Mouse (Mus musculus) kidney, adult 2 months (tissue): Measurements from ENCODE around the gene Mettl16. TPM values are rescaled to one million over a fixed set of nuclear protein-coding genes. Genes with fewer than 3 reads are reported as not detected.

ENCODE experiments used
- DNase-seq: peaks from one replicate; pipeline ENCODE4 v3.0.0; 2021
- H3K27ac ChIP-seq: fragments of 200-500 bp; 2 replicates; pipeline ENCODE4 v1.5.1; 2012; ENCODE audit warnings: low read depth, low read length, control low read depth, inconsistent platforms; ENCODE audit not compliant: insufficient read depth
- H3K27me3 ChIP-seq: fragments of 200-500 bp; replicated peaks from 2 replicates; pipeline ENCODE4 v1.6.1; 2012; ENCODE audit warnings: mild to moderate bottlenecking, moderate library complexity, low read length, inconsistent platforms; ENCODE audit not compliant: control insufficient read depth, insufficient read depth
- H3K36me3 ChIP-seq: fragments of 200-500 bp; 2 replicates; pipeline ENCODE4 v1.6.1; 2012; ENCODE audit warnings: mild to moderate bottlenecking, moderate library complexity, low read length, inconsistent platforms; ENCODE audit not compliant: control insufficient read depth, insufficient read depth
- H3K4me1 ChIP-seq: fragments of 200-500 bp; 2 replicates; pipeline ENCODE4 v1.6.1; 2011; ENCODE audit warnings: low read length; ENCODE audit not compliant: control insufficient read depth, insufficient read depth
- H3K4me3 ChIP-seq: fragments of 200-500 bp; 2 replicates; pipeline ENCODE4 v1.5.1; 2011; ENCODE audit warnings: mild to moderate bottlenecking, low read depth, low read length, control low read depth; ENCODE audit not compliant: insufficient read depth
- CTCF ChIP-seq: fragments of 200-500 bp; conservative IDR thresholded peaks from 2 replicates; pipeline ENCODE4 v1.5.1; 2011; ENCODE audit warnings: low read depth, mild to moderate bottlenecking, control low read depth, low read length, moderate library complexity, mixed read lengths; ENCODE audit not compliant: insufficient read depth, insufficient read length
- POLR2A ChIP-seq: fragments of 200-500 bp; IDR thresholded peaks from one replicate; pipeline ENCODE4 v1.6.1; 2011; ENCODE audit warnings: low read depth, low read length, control low read depth
- WGBS: fragments of 180-500 bp; shearing (Covaris S2); methylation state at CpG from one replicate; pipeline ENCODE4 v1.1.7; 2018; 5-methylcytosine and 5-hydroxymethylcytosine counted together
- polyA plus RNA-seq: library from polyadenylated mRNA; depleted of rRNA; stranded (reverse); fragments of >200 nt; gene quantifications from 2 replicates; pipeline ENCODE4 v1.2.3, GENCODE M21; 2012

The Mettl16 gene
- polyA plus RNA-seq, 1 experiment = 3.8 TPM

DNA sequence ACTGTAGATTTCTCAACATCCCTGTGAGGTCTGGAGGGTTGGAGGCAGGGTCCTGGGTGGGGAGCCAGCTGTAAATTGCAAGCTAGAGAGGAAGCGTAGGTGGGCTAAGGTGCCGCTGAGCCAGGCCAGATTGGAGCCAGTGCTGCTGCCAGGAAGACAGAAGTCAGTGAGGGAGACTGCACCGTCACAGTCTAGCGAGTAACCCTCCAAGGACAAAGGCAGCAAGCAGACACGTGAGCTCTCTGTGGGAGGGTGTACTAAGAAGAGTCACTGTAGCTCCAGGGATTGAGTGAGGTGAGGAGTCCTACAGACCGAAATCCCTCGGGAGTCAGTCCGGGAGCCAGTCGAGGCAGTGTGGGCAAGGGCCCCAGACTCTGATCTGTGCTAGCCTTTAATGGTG lies 70.7 kb downstream of the Mettl16 start:
- WGBS = 32% methylated on average over 9 of the region's 9 CpGs
- no peaks in the 10 kb centered on the region for H3K36me3 ChIP-seq
- H3K4me1 ChIP-seq = peaks cover 37% of the 10 kb centered on the region
- H3K27me3 ChIP-seq = no peaks in the 10 kb centered on the region
- H3K27ac ChIP-seq = peak overlapping the region; percentile 95
- TF ChIP-seq POLR2A = peak; percentile 30
- no peak for TF ChIP-seq CTCF
- DNase-seq = peak; percentile 93
- H3K4me3 ChIP-seq = no peak overlapping the region

DNA sequence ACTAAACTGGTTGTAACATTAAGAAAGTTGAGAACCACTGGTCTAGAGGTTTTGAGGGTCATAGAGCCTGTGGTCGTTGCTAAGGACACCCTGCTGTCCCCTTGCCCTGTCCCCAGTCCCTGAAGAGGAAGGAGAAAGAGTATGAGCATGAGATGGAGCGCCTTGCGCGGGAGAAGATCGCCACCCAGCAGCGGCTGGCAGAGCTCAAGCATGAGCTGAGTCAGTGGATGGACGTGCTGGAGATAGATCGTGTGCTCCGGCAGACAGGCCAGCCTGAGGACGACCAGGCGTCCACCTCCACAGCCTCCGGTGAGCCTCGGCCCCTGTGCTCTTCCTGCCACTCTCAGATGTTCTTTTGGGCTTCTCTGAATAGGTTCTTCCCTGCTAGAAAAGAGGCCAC lies 71.4 kb downstream of the Mettl16 start:
- H3K27me3 ChIP-seq = no peaks in the 10 kb centered on the region
- H3K36me3 ChIP-seq = no peaks in the 10 kb centered on the region
- WGBS = 56% methylated on average over 13 of the region's 13 CpGs
- DNase-seq = no peak
- TF ChIP-seq POLR2A = no peak
- no peak for TF ChIP-seq CTCF
- peak overlapping the region; percentile 95 for H3K27ac ChIP-seq
- H3K4me3 ChIP-seq = no peak overlapping the region
- peaks cover 37% of the 10 kb centered on the region for H3K4me1 ChIP-seq

DNA sequence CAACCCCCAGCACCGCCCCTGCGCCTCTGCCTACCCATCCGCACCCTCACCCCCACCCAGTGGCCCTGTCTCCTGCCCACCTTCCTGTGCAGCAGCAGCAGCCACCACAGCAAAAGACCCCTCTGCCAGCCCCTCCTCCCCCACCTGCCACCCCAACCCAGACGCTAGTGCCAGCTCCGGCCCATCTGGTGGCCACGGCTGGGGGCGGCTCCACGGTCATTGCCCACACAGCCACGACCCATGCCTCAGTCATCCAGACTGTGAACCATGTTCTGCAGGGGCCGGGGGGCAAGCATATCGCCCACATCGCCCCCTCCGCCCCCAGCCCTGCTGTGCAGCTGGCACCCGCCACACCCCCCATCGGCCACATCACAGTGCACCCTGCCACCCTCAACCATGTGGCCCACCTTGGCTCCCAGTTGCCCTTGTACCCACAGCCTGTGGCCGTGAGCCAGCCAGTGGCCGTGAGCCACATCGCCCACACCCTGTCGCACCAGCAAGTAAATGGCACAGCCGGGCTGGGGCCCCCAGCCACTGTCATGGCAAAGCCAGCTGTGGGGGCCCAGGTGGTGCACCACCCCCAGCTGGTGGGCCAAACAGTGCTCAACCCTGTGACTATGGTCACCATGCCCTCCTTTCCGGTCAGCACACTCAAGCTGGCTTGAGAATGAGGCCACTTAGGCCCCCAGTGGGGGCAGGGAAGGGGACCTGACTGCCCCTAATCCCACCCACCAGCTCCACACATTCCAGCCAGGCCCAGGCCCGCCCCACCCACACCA lies 72.2 kb downstream of the Mettl16 start:
- 62% methylated on average over 22 of the region's 22 CpGs for WGBS
- peak overlapping the region; percentile 30; the same call in 1 of the 2 replicates for H3K27ac ChIP-seq
- TF ChIP-seq POLR2A (no peak), CTCF (no peak)
- peaks cover 31% of the 10 kb centered on the region for H3K4me1 ChIP-seq
- no peak for DNase-seq
- no peaks in the 10 kb centered on the region for H3K36me3 ChIP-seq
- H3K27me3 ChIP-seq = no peaks in the 10 kb centered on the region
- no peak overlapping the region for H3K4me3 ChIP-seq

DNA sequence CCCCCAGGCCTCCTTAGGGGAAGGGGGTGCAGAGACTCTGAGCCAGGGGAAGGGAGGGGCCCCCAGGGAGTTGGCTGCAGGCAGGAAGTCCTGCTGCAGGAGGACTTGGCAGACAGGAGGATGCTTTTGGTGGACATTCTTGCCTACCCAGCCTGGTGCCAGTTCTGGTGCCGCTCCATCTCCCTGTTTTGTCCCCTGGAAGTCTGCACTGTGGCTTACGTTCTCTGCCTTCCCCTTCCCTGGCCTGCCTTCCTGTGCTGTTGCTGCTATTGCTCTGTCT lies 72.7 kb downstream of the Mettl16 start:
- WGBS = 54% methylated on average over 2 of the region's 2 CpGs
- Histone ChIP-seq H3K36me3 (no peaks in the 10 kb centered on the region), H3K27ac (no peak overlapping the region), H3K4me3 (no peak overlapping the region), H3K4me1 (peaks cover 32% of the 10 kb centered on the region), H3K27me3 (no peaks in the 10 kb centered on the region)
- peak; percentile 54 for DNase-seq
- TF ChIP-seq POLR2A = no peak
- TF ChIP-seq CTCF = no peak

DNA sequence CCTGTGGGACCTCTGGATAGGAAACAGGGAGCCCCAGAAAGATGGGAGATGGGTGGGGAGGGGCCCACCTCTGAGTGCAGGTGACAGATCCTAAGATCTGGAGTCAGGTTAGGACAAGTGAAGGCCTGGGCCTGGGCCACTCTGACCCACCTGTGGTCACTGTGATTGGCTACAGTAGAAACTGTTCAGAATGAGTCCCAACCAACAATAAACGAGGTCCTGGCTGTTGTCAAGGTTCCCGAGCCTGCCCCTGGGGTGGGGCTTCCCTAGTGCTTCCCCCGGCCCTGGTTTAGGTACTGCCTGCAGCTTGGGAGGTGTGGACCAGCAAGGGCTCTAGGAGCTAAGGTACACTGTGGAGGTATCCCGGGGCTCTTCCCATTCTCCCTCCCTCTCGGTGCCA lies 73.1 kb downstream of the Mettl16 start:
- no peak overlapping the region for H3K27ac ChIP-seq
- TF ChIP-seq CTCF (no peak), POLR2A (no peak)
- no peak for DNase-seq
- no peaks in the 10 kb centered on the region for H3K36me3 ChIP-seq
- H3K4me1 ChIP-seq = peaks cover 36% of the 10 kb centered on the region
- H3K4me3 ChIP-seq = no peak overlapping the region
- H3K27me3 ChIP-seq = no peaks in the 10 kb centered on the region
- 52% methylated on average over 5 of the region's 5 CpGs for WGBS

DNA sequence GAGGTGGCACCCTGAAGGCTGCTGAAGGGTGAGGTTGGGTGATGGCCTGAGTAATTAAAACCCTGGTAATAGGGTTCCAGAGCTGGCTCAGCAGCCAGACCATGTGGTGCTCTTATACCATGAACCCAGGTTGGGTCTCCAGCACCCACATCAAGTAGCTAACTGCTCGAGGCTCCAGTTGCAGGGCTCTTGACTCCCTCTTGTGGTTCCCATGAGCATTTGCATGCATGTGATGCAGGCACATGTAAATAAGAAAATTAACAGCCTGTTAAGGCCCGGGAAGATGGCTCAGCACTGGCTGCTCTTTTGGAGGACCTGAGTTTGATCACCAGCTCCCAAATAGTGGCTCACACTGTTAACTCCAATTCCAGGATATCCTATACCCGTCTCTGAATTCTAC lies 75.2 kb downstream of the Mettl16 start:
- Histone ChIP-seq H3K4me1 (peaks cover 30% of the 10 kb centered on the region), H3K36me3 (no peaks in the 10 kb centered on the region), H3K4me3 (no peak overlapping the region), H3K27me3 (no peaks in the 10 kb centered on the region), H3K27ac (no peak overlapping the region)
- 69% methylated on average over 3 of the region's 3 CpGs for WGBS
- TF ChIP-seq POLR2A = no peak
- peak; percentile 45 for TF ChIP-seq CTCF
- DNase-seq = no peak

DNA sequence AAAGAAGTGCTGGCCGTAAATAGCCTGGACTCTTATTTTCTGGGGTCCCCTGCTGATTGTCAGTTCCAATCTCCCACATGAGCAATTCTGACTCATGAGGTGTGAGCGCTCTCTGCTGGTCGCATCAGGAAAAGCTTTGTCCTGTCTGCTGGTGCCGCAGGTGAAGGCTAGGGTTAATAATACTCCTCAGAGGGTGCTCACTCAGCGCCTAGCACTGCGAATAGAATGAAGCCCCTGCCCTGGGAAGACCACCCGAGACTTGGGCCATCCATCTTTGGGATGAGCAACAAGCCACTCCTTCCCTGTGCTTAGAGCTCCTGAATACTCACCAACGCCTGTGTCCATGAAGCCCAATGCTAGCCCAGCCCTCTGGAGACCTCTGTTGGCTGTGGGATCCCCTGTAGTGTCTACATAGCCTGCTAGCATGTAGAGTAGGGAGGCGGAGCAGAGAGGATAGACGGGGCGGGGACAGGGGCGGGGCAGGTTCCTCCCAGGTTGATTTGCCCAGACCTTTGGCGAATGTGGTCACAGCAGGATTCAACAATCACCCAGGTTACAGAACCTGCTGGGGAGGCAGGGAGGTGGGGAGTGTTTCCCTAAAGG lies 77.4 kb downstream of the Mettl16 start:
- no peaks in the 10 kb centered on the region for H3K36me3 ChIP-seq
- peak; percentile 91 for DNase-seq
- WGBS = 5% methylated on average over 13 of the region's 13 CpGs
- peak overlapping the region; percentile 78; the same call in 1 of the 2 replicates for H3K27ac ChIP-seq
- TF ChIP-seq CTCF (peak; percentile 89), POLR2A (no peak)
- H3K27me3 ChIP-seq = no peaks in the 10 kb centered on the region
- no peak overlapping the region for H3K4me3 ChIP-seq
- peaks cover 28% of the 10 kb centered on the region for H3K4me1 ChIP-seq
